Mouse (Mus musculus) MEL (cell line): ENCODE results near the gene Nrxn3. TPM values are rescaled to one million over a fixed set of nuclear protein-coding genes. Genes with fewer than 3 reads are reported as not detected.

Experiments
- DNase-seq: peaks from one replicate; pipeline ENCODE4 v3.0.0; 2011; ENCODE audit warnings: low read depth, low spot score
- H3K27ac ChIP-seq: 2 replicates; pipeline ENCODE4 v1.5.1; 2012; ENCODE audit warnings: low read depth, mild to moderate bottlenecking, control low read depth, low read length, moderate library complexity; ENCODE audit not compliant: control insufficient read depth
- H3K27me3 ChIP-seq, 2 experiments: fragments of 150-350 bp in 1 of 2; sonication (generic) in 1 of 2; 2 replicates each; pipeline ENCODE4 v1.6.1; 2012; ENCODE audit warnings: low read length in 2 of 2, mild to moderate bottlenecking in 2 of 2, improper control_type of control experiment in 1 of 2, moderate library complexity in 1 of 2; ENCODE audit not compliant: insufficient read depth in 2 of 2, control insufficient read depth in 1 of 2
- H3K36me3 ChIP-seq, 2 experiments: 2 replicates each; pipeline ENCODE4 v1.6.1; 2012 to 2014; ENCODE audit warnings: low read length in 2 of 2, improper control_type of control experiment in 1 of 2, inconsistent platforms in 1 of 2, mild to moderate bottlenecking in 1 of 2; ENCODE audit not compliant: insufficient read depth in 2 of 2, control insufficient read depth in 1 of 2
- H3K4me1 ChIP-seq, 2 experiments: fragments of 150-350 bp in 1 of 2; sonication (generic) in 1 of 2; 2 replicates each; pipeline ENCODE4 v1.6.1; 2012; ENCODE audit warnings: low read length in 2 of 2, improper control_type of control experiment in 1 of 2, mild to moderate bottlenecking in 1 of 2; ENCODE audit not compliant: insufficient read depth in 2 of 2, control insufficient read depth in 1 of 2
- H3K4me3 ChIP-seq, 2 experiments: fragments of 150-350 bp in 1 of 2; sonication (generic) in 1 of 2; 2 replicates each; pipeline ENCODE4 v1.5.1; 2012; ENCODE audit warnings: low read depth in 2 of 2, low read length in 2 of 2, mild to moderate bottlenecking in 2 of 2, moderate library complexity in 2 of 2, control low read depth in 1 of 2, improper control_type of control experiment in 1 of 2; ENCODE audit not compliant: control insufficient read depth in 1 of 2, insufficient read depth in 1 of 2
- H3K79me2 ChIP-seq: 2 replicates; pipeline ENCODE4 v1.6.1; 2012; ENCODE audit warnings: mild to moderate bottlenecking, low read length, moderate library complexity; ENCODE audit not compliant: control insufficient read depth, poor library complexity, insufficient read depth
- H3K9ac ChIP-seq: 2 replicates; pipeline ENCODE4 v1.6.1; 2012; ENCODE audit warnings: low read depth, mild to moderate bottlenecking, control low read depth, low read length, moderate library complexity; ENCODE audit not compliant: control insufficient read depth, poor library complexity, severe bottlenecking
- H3K9me3 ChIP-seq: fragments of 150-350 bp; sonication (generic); replicated peaks from 2 replicates; pipeline ENCODE4 v1.6.1; 2012; ENCODE audit warnings: mild to moderate bottlenecking, low read length, improper control_type of control experiment, moderate library complexity; ENCODE audit not compliant: insufficient read depth
- BHLHE40 ChIP-seq: IDR thresholded peaks from 2 replicates; pipeline ENCODE4 v1.6.1; 2012; ENCODE audit warnings: low read depth, mild to moderate bottlenecking, inconsistent platforms, low read length, improper control_type of control experiment, borderline replicate concordance
- CHD1 ChIP-seq: IDR thresholded peaks from 2 replicates; pipeline ENCODE4 v1.6.1; 2012; ENCODE audit warnings: low read depth, mild to moderate bottlenecking, inconsistent platforms, low read length, improper control_type of control experiment
- CHD2 ChIP-seq: IDR thresholded peaks from 2 replicates; pipeline ENCODE4 v1.6.1; 2011; ENCODE audit warnings: low read length, improper control_type of control experiment
- CTCF ChIP-seq, 3 experiments: IDR thresholded peaks in 2 of 3; conservative IDR thresholded peaks in 1 of 3; 2 replicates each; pipeline ENCODE4 v1.5.1; 2011 to 2012; ENCODE audit warnings: low read length in 3 of 3, low read depth in 2 of 3, mild to moderate bottlenecking in 2 of 3, improper control_type of control experiment in 1 of 3, inconsistent platforms in 1 of 3, mixed read lengths in 1 of 3, moderate library complexity in 1 of 3; ENCODE audit not compliant: control insufficient read depth in 1 of 3, insufficient read depth in 1 of 3, poor library complexity in 1 of 3, severe bottlenecking in 1 of 3
- E2F4 ChIP-seq: IDR thresholded peaks from 2 replicates; pipeline ENCODE4 v1.6.1; 2011; ENCODE audit warnings: low read depth, low read length, improper control_type of control experiment, borderline replicate concordance
- EP300 ChIP-seq, 2 experiments: IDR thresholded peaks; 2 replicates each; pipeline ENCODE4 v1.6.1; 2011; ENCODE audit warnings: improper control_type of control experiment in 2 of 2, low read length in 2 of 2, low read depth in 1 of 2, mild to moderate bottlenecking in 1 of 2
- HCFC1 ChIP-seq: IDR thresholded peaks from 2 replicates; pipeline ENCODE4 v1.6.1; 2012; ENCODE audit warnings: low read depth, mild to moderate bottlenecking, inconsistent platforms, low read length, improper control_type of control experiment, moderate library complexity
- KAT2A ChIP-seq: conservative IDR thresholded peaks from 2 replicates; pipeline ENCODE4 v1.6.1; 2012; ENCODE audit warnings: low read depth, low read length, improper control_type of control experiment, inconsistent platforms
- MAZ ChIP-seq: IDR thresholded peaks from 2 replicates; pipeline ENCODE4 v1.6.1; 2012; ENCODE audit warnings: low read depth, mild to moderate bottlenecking, inconsistent platforms, low read length, improper control_type of control experiment
- MEF2A ChIP-seq: IDR thresholded peaks from 2 replicates; pipeline ENCODE4 v1.6.1; 2014; ENCODE audit warnings: low read depth, mild to moderate bottlenecking, inconsistent platforms, low read length, improper control_type of control experiment; ENCODE audit not compliant: poor library complexity, insufficient replicate concordance, severe bottlenecking; ENCODE audit errors: extremely low read depth
- NELFE ChIP-seq: IDR thresholded peaks from 2 replicates; pipeline ENCODE4 v1.6.1; 2011; ENCODE audit warnings: low read depth, low read length, improper control_type of control experiment
- NRF1 ChIP-seq: IDR thresholded peaks from 2 replicates; pipeline ENCODE4 v1.6.1; 2014; ENCODE audit warnings: low read depth, mild to moderate bottlenecking, inconsistent platforms, low read length, improper control_type of control experiment, moderate library complexity; ENCODE audit not compliant: poor library complexity, insufficient read depth, severe bottlenecking
- RAD21 ChIP-seq: IDR thresholded peaks from 2 replicates; pipeline ENCODE4 v1.6.1; 2011; ENCODE audit warnings: mild to moderate bottlenecking, low read depth, low read length, improper control_type of control experiment
- RCOR1 ChIP-seq: IDR thresholded peaks from 2 replicates; pipeline ENCODE4 v1.6.1; 2012; ENCODE audit warnings: low read depth, mild to moderate bottlenecking, inconsistent platforms, low read length, improper control_type of control experiment
- SIN3A ChIP-seq: IDR thresholded peaks from 2 replicates; pipeline ENCODE4 v1.6.1; 2012; ENCODE audit warnings: low read length, improper control_type of control experiment, inconsistent platforms
- SMC3 ChIP-seq: IDR thresholded peaks from 2 replicates; pipeline ENCODE4 v1.6.1; 2011; ENCODE audit warnings: low read depth, low read length, improper control_type of control experiment
- TBP ChIP-seq: IDR thresholded peaks from 2 replicates; pipeline ENCODE4 v1.8.0; 2011; ENCODE audit warnings: low read depth, low read length, improper control_type of control experiment
- TCF12 ChIP-seq: IDR thresholded peaks from 2 replicates; pipeline ENCODE4 v1.6.1; 2014; ENCODE audit warnings: low read depth, mild to moderate bottlenecking, inconsistent platforms, low read length, improper control_type of control experiment, moderate library complexity
- UBTF ChIP-seq: IDR thresholded peaks from 2 replicates; pipeline ENCODE4 v1.6.1; 2012; ENCODE audit warnings: low read depth, mild to moderate bottlenecking, inconsistent platforms, low read length, improper control_type of control experiment, moderate library complexity, borderline replicate concordance; ENCODE audit not compliant: insufficient read depth
- ZMIZ1 ChIP-seq: IDR thresholded peaks from 2 replicates; pipeline ENCODE4 v1.6.1; 2012; ENCODE audit warnings: low read depth, mild to moderate bottlenecking, inconsistent platforms, low read length, improper control_type of control experiment, moderate library complexity
- ZNF384 ChIP-seq: IDR thresholded peaks from 2 replicates; pipeline ENCODE4 v1.6.1; 2012; ENCODE audit warnings: low read depth, mild to moderate bottlenecking, inconsistent platforms, low read length, improper control_type of control experiment
- polyA plus RNA-seq, 2 experiments: library from polyadenylated mRNA; stranded (reverse) in 1 of 2; unstranded in 1 of 2; fragments of >175 nt in 1 of 2; fragments of >200 nt in 1 of 2; gene quantifications; 2 replicates each; pipeline versions ENCODE4 v1.2.1 to v1.2.4; 2012; ENCODE audit warnings: low replicate concordance in 2 of 2, low read depth in 1 of 2; ENCODE audit not compliant: insufficient read length in 2 of 2, insufficient read depth in 1 of 2, missing spikeins in 1 of 2
- total RNA-seq: library from RNA; depleted of rRNA; stranded (reverse); fragments of 300-350 nt; gene quantifications from 2 replicates; pipeline ENCODE4 v1.2.3, GENCODE M21; 2012

The Nrxn3 gene
- total and polyA plus RNA-seq, 3 experiments: not detected

GRCm38 (mm10) chr12:89842861-89843260, 1120.2 kb downstream of the Nrxn3 start:
- H3K27ac ChIP-seq: no peak overlapping the region
- no peak overlapping the region for H3K4me3 ChIP-seq
- no peaks in the 10 kb centered on the region for H3K79me2 ChIP-seq
- no peaks in the 10 kb centered on the region for H3K4me1 ChIP-seq
- no peaks in the 10 kb centered on the region for H3K27me3 ChIP-seq
- H3K36me3 ChIP-seq: no peaks in the 10 kb centered on the region
- no peak for DNase-seq
- H3K9ac ChIP-seq: no peak overlapping the region
- TF ChIP-seq NRF1: no peak
- no peak for TF ChIP-seq CHD1
- no peak for TF ChIP-seq KAT2A
- TF ChIP-seq MAZ: no peak
- TF ChIP-seq TCF12: no peak
- no peak for TF ChIP-seq MEF2A
- TF ChIP-seq E2F4: no peak
- TF ChIP-seq TBP: no peak
- no peaks in the 10 kb centered on the region for H3K9me3 ChIP-seq

DNA sequence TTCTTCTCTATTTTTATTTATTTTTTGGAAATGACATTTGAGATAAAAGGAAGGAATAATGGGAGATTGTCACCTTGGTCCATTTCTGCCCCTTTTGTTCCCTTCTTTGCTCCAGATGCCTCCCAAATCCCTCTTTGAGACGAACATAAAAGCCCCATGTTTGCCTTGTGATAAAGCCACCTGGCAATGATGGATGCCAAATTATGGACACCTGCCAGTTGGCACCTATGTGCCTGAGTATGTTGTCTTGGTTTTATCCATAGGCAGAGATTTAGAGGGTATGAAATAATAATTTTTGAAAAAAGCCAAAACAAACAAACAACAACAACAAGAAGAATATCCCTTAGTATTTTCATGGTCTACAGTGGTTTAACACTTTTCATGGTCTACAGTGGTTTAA, 1125.4 kb downstream of the Nrxn3 start:
- H3K9ac ChIP-seq: no peak overlapping the region
- H3K27me3 ChIP-seq: no peaks in the 10 kb centered on the region
- H3K36me3 ChIP-seq: no peaks in the 10 kb centered on the region
- no peaks in the 10 kb centered on the region for H3K9me3 ChIP-seq
- no peak overlapping the region for H3K27ac ChIP-seq
- no peaks in the 10 kb centered on the region for H3K79me2 ChIP-seq
- no peaks in the 10 kb centered on the region for H3K4me1 ChIP-seq
- DNase-seq: no peak
- no peak overlapping the region for H3K4me3 ChIP-seq
- TF ChIP-seq NELFE (no peak), UBTF (no peak), ZMIZ1 (no peak), SMC3 (no peak), CHD2 (no peak), EP300 (IDR thresholded peaks at IDR 0.05; ENCODE audit: low read depth in 1 of 2, low read length in 2 of 2) (no peak), BHLHE40 (no peak), RAD21 (no peak), SIN3A (no peak), HCFC1 (no peak), RCOR1 (no peak), CTCF (IDR thresholded peaks at IDR 0.05 in 2 of 3, conservative IDR thresholded peaks at IDR 0.05 in 1 of 3; ENCODE audit: control insufficient read depth in 1 of 3, insufficient read depth in 1 of 3, low read depth in 2 of 3, low read length in 3 of 3, poor library complexity in 1 of 3, severe bottlenecking in 1 of 3) (no peak), ZNF384 (no peak)
- TF ChIP-seq, all 39 proteins: peak for 0
